Mouse (Mus musculus) CD4-positive, CD25-positive, alpha-beta regulatory T cell, adult 2 months (primary cell): ENCODE measurements around the gene 4921536K21Rik.

Source experiments
- DNase-seq: peaks from one replicate; pipeline ENCODE4 v3.0.0-alpha.2; 2012; ENCODE audit warnings: low read depth, low spot score

Gene 4921536K21Rik

GRCm38 (mm10) chr11:3855846-3856245 lies 39.1 kb downstream of the 4921536K21Rik start:
- no peak for DNase-seq

GRCm38 (mm10) chr11:3854156-3854555 lies 40.7 kb downstream of the 4921536K21Rik start:
- no peak for DNase-seq

- DNase-seq = no peak
Measured at GRCm38 (mm10) chr11:3853481-3854034, 41.3 kb downstream of the 4921536K21Rik start.

GRCm38 (mm10) chr11:3853031-3853430 lies 41.9 kb downstream of the 4921536K21Rik start:
- no peak for DNase-seq

GRCm38 (mm10) chr11:3851872-3852271 lies 43.0 kb downstream of the 4921536K21Rik start:
- DNase-seq = no peak

GRCm38 (mm10) chr11:3850746-3851277 lies 44.1 kb downstream of the 4921536K21Rik start:
- DNase-seq = no peak

GRCm38 (mm10) chr11:3850315-3850614 lies 44.6 kb downstream of the 4921536K21Rik start:
- DNase-seq = no peak

GRCm38 (mm10) chr11:3849469-3850314 lies 45.2 kb downstream of the 4921536K21Rik start:
- no peak for DNase-seq

GRCm38 (mm10) chr11:3846351-3846750 lies 48.5 kb downstream of the 4921536K21Rik start:
- DNase-seq = no peak

- DNase-seq = no peak
Measured at GRCm38 (mm10) chr11:3843943-3844734, 50.8 kb downstream of the 4921536K21Rik start.
